Mouse (Mus musculus) forebrain, embryonic 14.5 days (tissue): ENCODE results near the gene Sephs2. TPM values are rescaled to one million over a fixed set of nuclear protein-coding genes. Genes with fewer than 3 reads are reported as not detected.
A peak's percentile ranks its signal among the peaks of the same experiment; 100 is the strongest.

Source experiments
- ATAC-seq: fragments of 200-750 bp; cut with Nextera tagmentation; 2 replicates; pipeline ENCODE4 v1.8.0; 2017; ENCODE audit warnings: mild to moderate bottlenecking, moderate library complexity
- DNase-seq: peaks from one replicate; pipeline ENCODE4 v3.0.0-alpha.2; 2015; ENCODE audit warnings: low spot score
- H3K27ac ChIP-seq: fragments of 300-500 bp; sonication (generic); 2 replicates; pipeline ENCODE4 v1.5.1; 2014; ENCODE audit warnings: low read depth, mild to moderate bottlenecking, control low read depth, low read length, moderate library complexity
- H3K27me3 ChIP-seq: fragments of 300-500 bp; sonication (generic); replicated peaks from 2 replicates; pipeline ENCODE4 v1.6.1; 2014; ENCODE audit warnings: low read length, control low read depth, mixed read lengths; ENCODE audit not compliant: control insufficient read depth, insufficient read depth
- H3K36me3 ChIP-seq: fragments of 300-500 bp; sonication (generic); 2 replicates; pipeline ENCODE4 v1.6.1; 2014; ENCODE audit warnings: low read length, control low read depth; ENCODE audit not compliant: control insufficient read depth, insufficient read depth
- H3K4me1 ChIP-seq: fragments of 300-500 bp; sonication (generic); 2 replicates; pipeline ENCODE4 v1.6.1; 2014; ENCODE audit warnings: antibody characterized with exemption, low read length, control low read depth; ENCODE audit not compliant: control insufficient read depth, insufficient read depth
- H3K4me2 ChIP-seq: fragments of 300-500 bp; sonication (generic); 2 replicates; pipeline ENCODE4 v1.6.1; 2014; ENCODE audit warnings: mild to moderate bottlenecking, control low read depth, low read length
- H3K4me3 ChIP-seq: fragments of 300-500 bp; sonication (generic); 2 replicates; pipeline ENCODE4 v1.5.1; 2014; ENCODE audit warnings: low read depth, low read length, control low read depth
- H3K9ac ChIP-seq: fragments of 300-500 bp; sonication (generic); 2 replicates; pipeline ENCODE4 v1.6.1; 2014; ENCODE audit warnings: mild to moderate bottlenecking, low read length, control low read depth, moderate library complexity
- H3K9me3 ChIP-seq: fragments of 300-500 bp; sonication (generic); replicated peaks from 2 replicates; pipeline ENCODE4 v1.6.1; 2016; ENCODE audit warnings: low read length, control low read depth, mixed read lengths; ENCODE audit not compliant: control insufficient read depth
- WGBS: fragments of 180-500 bp; shearing (Covaris S2); extraction: QIAGEN DNeasy Blood & Tissue Kit; methylation state at CpG from one replicate; pipeline ENCODE4 v1.1.7; 2014; 5-methylcytosine and 5-hydroxymethylcytosine counted together
- polyA plus RNA-seq: library from polyadenylated mRNA; unstranded; fragments of >200 nt; fragmentation: Nextera tagmentation; extraction: Ambion mirVana; gene quantifications from 2 replicates; pipeline ENCODE4 v1.2.1, GENCODE M21; 2014

The Sephs2 gene
- polyA plus RNA-seq, 1 experiment from 2014 or later: 59.4 TPM

- no peak overlapping the region for H3K27ac ChIP-seq
- H3K36me3 ChIP-seq: no peaks in the 10 kb centered on the region
- DNase-seq (peak; percentile 58), ATAC-seq (no peak)
- WGBS: 19% methylated on average over 8 of the region's 8 CpGs
- no peak overlapping the region for H3K9ac ChIP-seq
- no peaks in the 10 kb centered on the region for H3K27me3 ChIP-seq
- H3K9me3 ChIP-seq: no peaks in the 10 kb centered on the region
- peaks cover under 1% of the 10 kb centered on the region; the same call in 1 of the 2 replicates for H3K4me1 ChIP-seq
- no peak overlapping the region for H3K4me3 ChIP-seq
- H3K4me2 ChIP-seq: no peak overlapping the region
Observed at GRCm38 (mm10) chr7:127278311-127278710, 4.5 kb upstream of the Sephs2 start.

GRCm38 (mm10) chr7:127276519-127276961 is 2.7 kb upstream of the Sephs2 start:
- ATAC-seq: no peak
- 86% methylated on average over 5 of the region's 5 CpGs for WGBS

DNA sequence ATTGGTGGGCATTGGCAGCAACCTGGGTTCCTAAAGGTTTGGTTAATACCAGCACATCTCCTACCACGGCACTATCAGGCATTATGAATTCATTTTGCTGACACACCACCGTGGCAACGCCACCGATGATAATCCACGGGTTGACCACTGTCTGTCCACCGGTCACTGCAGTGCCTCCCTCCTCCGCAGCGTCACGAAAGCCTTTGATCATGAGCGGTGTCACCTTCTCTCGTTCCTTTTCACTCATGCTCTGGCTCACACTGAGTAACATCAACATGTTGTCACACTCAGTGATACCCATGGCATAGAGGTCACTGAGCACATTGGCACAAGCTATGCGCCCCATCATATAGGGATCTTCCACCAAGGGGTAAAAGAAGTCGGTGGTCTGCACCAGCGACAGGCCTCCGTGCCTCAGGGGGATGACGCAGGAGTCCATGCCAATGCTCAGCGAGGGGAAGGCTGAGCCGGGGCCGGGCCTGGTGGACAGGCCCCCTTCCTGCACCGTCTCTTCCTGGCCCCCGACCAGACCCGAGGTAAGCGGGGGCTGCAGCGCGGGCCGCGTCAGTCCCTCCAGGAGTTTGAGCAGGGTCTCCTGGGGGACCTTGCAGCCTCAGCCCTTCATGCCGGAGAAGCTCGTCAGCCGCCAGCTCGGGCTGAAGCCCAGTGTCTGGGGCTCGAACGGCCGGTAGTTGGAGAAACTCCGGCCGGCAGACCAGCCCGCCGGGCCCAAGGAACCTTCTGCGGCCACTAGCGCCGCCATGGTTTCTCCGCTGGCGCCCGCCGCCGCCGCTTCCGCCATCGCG is 534 bp downstream of the Sephs2 start:
- Histone ChIP-seq H3K36me3 (peaks cover 15% of the 10 kb centered on the region; the same call in 1 of the 2 replicates), H3K9ac (peak overlapping the region; percentile 91), H3K4me2 (peak overlapping the region; percentile 90), H3K9me3 (no peaks in the 10 kb centered on the region), H3K27me3 (no peaks in the 10 kb centered on the region), H3K4me3 (peak overlapping the region; percentile 89), H3K4me1 (peaks cover 12% of the 10 kb centered on the region), H3K27ac (peak overlapping the region; percentile 81)
- ATAC-seq: peak; percentile 70
- 18% methylated on average over 50 of the region's 50 CpGs for WGBS
- DNase-seq: no peak

More at GRCm38 (mm10) chr7:127276519-127276961, 2.7 kb upstream of the Sephs2 start:
- no peak for DNase-seq
- no peak overlapping the region for H3K4me3 ChIP-seq
- H3K4me2 ChIP-seq: no peak overlapping the region
- 0 out of 2 replicates have a peak, but pooled peaks cover under 1% of the 10 kb centered on the region for H3K36me3 ChIP-seq
- H3K9ac ChIP-seq: no peak overlapping the region
- no peaks in the 10 kb centered on the region for H3K9me3 ChIP-seq
- H3K4me1 ChIP-seq: peaks cover 12% of the 10 kb centered on the region
- no peak overlapping the region for H3K27ac ChIP-seq
- H3K27me3 ChIP-seq: no peaks in the 10 kb centered on the region

DNA sequence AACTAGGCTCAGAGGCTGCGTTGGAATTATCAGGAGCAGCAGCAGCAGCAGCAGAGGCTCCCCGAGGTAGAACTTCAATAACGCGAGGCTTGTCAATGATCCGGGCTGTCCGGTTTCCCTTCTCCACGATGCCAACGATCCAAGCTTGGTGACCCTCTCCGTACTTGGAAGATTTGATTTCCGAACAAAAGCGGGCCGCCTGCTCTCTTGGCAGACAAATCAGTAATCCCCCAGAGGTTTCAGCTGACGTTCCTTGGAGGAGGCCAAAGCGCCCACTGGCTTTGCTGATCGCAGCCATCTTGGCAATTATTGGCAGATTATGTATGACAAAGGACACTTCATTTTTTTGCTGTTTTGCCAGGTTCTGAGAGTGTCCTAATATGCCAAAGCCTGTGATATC is 1.3 kb downstream of the Sephs2 start:
- 94% methylated on average over 15 of the region's 15 CpGs for WGBS
- Histone ChIP-seq H3K27ac (no peak overlapping the region), H3K9me3 (no peaks in the 10 kb centered on the region), H3K9ac (no peak overlapping the region), H3K27me3 (no peaks in the 10 kb centered on the region), H3K4me3 (no peak overlapping the region), H3K36me3 (peaks cover 15% of the 10 kb centered on the region; the same call in 1 of the 2 replicates), H3K4me2 (peak overlapping the region; percentile 90; the same call in 1 of the 2 replicates), H3K4me1 (peaks cover 12% of the 10 kb centered on the region)
- no peak for DNase-seq
- ATAC-seq: no peak

DNA sequence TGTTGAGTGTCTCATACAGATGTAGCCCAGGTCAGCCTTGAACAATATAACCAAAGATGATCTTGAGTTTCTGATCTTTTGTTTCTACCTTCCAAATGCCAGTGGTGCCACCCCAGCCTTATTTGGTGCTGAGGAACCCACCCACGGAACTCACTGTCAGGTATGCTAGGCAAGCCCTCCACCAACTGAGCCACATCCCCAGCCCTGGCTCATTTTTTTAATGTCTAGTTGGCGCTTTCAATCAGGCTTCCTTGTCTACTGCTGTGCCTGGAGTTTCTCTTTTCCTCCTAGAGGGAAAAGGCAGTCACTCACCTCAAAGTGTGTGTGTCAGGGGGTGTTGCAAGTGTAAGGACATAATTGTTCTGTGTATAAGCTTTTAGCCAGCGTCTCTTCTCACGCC is 2.8 kb downstream of the Sephs2 start:
- WGBS: 91% methylated on average over 4 of the region's 4 CpGs
- no peak for DNase-seq
- H3K27ac ChIP-seq: no peak overlapping the region
- H3K4me2 ChIP-seq: no peak overlapping the region
- no peak for ATAC-seq
- no peaks in the 10 kb centered on the region for H3K9me3 ChIP-seq
- H3K4me3 ChIP-seq: no peak overlapping the region
- no peak overlapping the region for H3K9ac ChIP-seq
- peaks cover 12% of the 10 kb centered on the region for H3K4me1 ChIP-seq
- no peaks in the 10 kb centered on the region for H3K27me3 ChIP-seq
- peaks cover 15% of the 10 kb centered on the region; the same call in 1 of the 2 replicates for H3K36me3 ChIP-seq

GRCm38 (mm10) chr7:127270666-127271065 is 3.2 kb downstream of the Sephs2 start:
- Histone ChIP-seq H3K4me1 (peaks cover 12% of the 10 kb centered on the region), H3K27me3 (no peaks in the 10 kb centered on the region), H3K4me3 (no peak overlapping the region), H3K27ac (no peak overlapping the region), H3K4me2 (no peak overlapping the region), H3K9ac (no peak overlapping the region), H3K36me3 (peaks cover 15% of the 10 kb centered on the region; the same call in 1 of the 2 replicates), H3K9me3 (no peaks in the 10 kb centered on the region)
- DNase-seq (no peak), ATAC-seq (no peak)
- WGBS: 91% methylated on average over 5 of the region's 5 CpGs

GRCm38 (mm10) chr7:127270256-127270655 is 3.6 kb downstream of the Sephs2 start:
- H3K9me3 ChIP-seq: no peaks in the 10 kb centered on the region
- DNase-seq (no peak), ATAC-seq (no peak)
- 92% methylated on average over 2 of the region's 2 CpGs for WGBS
- no peaks in the 10 kb centered on the region for H3K27me3 ChIP-seq
- no peak overlapping the region for H3K27ac ChIP-seq
- peaks cover 15% of the 10 kb centered on the region; the same call in 1 of the 2 replicates for H3K36me3 ChIP-seq
- H3K9ac ChIP-seq: no peak overlapping the region
- H3K4me1 ChIP-seq: peaks cover 12% of the 10 kb centered on the region
- H3K4me3 ChIP-seq: no peak overlapping the region
- H3K4me2 ChIP-seq: no peak overlapping the region

- H3K27me3 ChIP-seq: no peaks in the 10 kb centered on the region
- no peaks in the 10 kb centered on the region for H3K4me1 ChIP-seq
- ATAC-seq (no peak), DNase-seq (no peak)
- no peak overlapping the region for H3K27ac ChIP-seq
- H3K36me3 ChIP-seq: no peaks in the 10 kb centered on the region
- no peaks in the 10 kb centered on the region for H3K9me3 ChIP-seq
- H3K4me2 ChIP-seq: no peak overlapping the region
- 91% methylated on average over 3 of the region's 3 CpGs for WGBS
- H3K9ac ChIP-seq: no peak overlapping the region
- no peak overlapping the region for H3K4me3 ChIP-seq
Observed at GRCm38 (mm10) chr7:127263526-127263925, 10.3 kb downstream of the Sephs2 start.
